Mouse (Mus musculus) erythroblast, embryonic 14.5 days (primary cell): ENCODE results near the gene Agap1.

Experiments
- GATA1 ChIP-seq: IDR thresholded peaks from 2 replicates; pipeline ENCODE4 v1.6.1; 2012; ENCODE audit warnings: low read length, inconsistent platforms, mixed read lengths
- TAL1 ChIP-seq: IDR thresholded peaks from 3 replicates; pipeline ENCODE4 v1.6.1; 2012; ENCODE audit warnings: low read length, inconsistent platforms, mixed read lengths

GRCm38 (mm10) chr1:89554969-89555856 is 100.6 kb downstream of the Agap1 start:
- TF ChIP-seq GATA1 (no peak), TAL1 (no peak)
